Mouse (Mus musculus) c-Kit-positive CD71-positive TER-119-positive erythroid progenitor cells, embryonic 14.5 days (primary cell): Measurements from ENCODE around the gene Diaph2.
"Not testable (repeated sequence)": the region's sequence is repeated elsewhere in the genome, so short reads cannot be mapped to it uniquely, and the experiment has no call there.

Experiments
- DNase-seq: peaks from one replicate; pipeline ENCODE4 v3.0.0-alpha.2; 2013; ENCODE audit warnings: low spot score

The Diaph2 gene

DNA sequence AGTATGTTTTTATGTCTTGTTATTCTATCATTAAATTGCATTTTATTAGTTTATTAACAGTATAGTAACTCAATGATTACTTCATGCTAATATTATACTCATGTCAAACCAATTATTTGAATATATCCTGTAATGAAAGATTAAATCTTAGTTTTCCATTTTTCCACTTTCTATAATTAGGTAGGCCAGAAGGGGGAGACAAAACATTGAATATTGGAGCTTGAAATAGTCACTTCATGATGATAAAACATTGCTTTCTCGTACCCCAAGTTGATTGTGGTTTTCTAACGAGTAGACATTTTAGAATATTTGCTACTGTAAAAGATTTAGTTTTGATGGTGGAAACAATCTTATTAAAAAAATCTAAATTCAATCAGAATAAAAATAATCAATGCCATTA, 82.4 kb downstream of the Diaph2 start:
- DNase-seq, result no peak

DNA sequence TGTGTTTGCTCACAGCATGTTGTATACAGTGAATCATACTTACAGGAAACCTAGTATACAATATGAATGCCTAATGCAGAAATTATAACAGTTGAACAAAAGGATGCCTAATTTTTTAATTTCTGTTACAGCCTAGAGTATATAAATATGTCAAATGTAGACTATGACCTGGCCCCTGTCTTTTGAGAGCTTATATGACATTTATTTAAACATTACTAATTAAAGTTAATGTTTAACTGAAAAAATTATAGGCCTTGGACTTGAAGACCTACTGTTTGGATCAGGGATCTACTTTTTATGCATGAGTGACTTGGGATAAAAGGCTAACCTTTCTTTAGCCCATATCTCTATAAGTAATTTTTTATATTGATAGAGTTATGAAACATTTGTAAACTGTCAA, 84.3 kb downstream of the Diaph2 start:
- no peak for DNase-seq

DNA sequence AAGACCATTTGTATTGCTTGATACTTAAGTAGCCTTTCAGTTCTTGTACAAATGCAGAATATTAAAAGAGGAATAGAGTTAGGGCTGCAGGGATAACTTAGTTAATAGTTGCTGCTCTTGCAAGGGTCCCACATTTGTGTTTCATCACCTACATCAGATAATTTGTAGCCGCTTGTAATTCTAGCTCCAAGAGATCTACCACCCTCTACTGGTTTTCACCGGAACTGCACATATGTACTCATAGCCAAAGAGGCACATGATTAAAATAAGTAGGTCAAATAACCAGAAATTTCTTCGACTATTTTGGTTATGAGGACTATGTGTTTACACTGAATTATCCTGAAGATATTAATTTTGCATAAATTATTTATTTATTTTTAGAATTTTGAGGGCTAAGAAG, 134.9 kb downstream of the Diaph2 start:
- peak; percentile 18 for DNase-seq

DNA sequence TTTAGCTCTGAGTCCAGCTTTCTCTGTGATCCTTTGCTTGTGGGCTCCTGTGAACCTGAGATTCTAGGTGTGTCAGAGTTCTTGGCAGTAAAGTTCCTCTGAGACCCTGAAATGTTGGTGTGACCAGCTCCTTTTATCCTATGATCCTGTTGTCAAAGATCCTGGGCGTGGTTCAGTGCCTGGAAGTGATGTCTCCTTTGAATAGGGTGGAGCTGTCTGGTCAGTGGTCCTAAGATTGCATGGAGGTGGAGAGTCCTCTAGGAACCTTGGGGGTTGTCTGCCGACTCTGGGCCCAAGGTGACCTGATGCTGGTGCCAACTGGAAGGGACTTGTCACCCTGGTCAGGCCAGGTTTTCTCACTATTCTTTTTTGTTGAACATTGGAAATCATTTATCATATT, 176.3 kb downstream of the Diaph2 start:
- no peak for DNase-seq

DNA sequence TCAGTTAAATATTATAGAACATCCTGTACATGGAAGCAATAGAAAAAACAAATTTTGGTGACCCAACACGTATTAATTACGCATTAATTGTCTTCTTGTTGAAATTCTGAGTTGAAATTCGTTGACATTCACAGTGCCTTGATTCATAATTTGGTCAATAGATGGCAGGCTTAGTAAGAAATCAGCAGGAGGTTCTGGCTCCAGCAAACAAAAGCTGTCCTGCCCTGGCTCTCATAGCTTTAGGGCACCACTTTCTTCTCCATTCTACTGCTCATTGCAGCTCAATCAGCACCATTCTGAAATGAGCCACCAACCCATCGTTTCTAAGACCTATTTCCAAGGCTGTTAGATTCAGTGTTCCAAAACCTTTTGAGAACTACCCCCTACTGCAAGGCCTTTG, 225.3 kb downstream of the Diaph2 start:
- no peak for DNase-seq

DNA sequence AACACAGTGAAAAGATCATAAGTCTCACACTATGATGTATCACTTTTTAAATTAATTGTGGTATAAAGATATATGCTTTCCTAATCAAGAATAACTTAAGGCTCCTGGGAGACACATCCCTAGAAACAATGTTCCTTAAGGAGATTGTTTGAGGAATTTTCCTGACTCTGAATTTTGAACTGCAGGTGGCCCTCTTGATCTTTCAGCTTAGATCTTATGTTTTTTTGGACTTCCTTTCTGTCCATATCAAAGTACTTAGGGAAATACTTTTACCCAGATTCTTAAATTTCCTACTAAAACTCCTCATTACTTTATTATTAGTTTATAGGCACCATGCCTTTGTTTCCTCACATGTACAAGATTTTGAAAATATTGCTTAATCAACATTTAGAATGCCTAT, 258.7 kb downstream of the Diaph2 start:
- DNase-seq, result no peak

DNA sequence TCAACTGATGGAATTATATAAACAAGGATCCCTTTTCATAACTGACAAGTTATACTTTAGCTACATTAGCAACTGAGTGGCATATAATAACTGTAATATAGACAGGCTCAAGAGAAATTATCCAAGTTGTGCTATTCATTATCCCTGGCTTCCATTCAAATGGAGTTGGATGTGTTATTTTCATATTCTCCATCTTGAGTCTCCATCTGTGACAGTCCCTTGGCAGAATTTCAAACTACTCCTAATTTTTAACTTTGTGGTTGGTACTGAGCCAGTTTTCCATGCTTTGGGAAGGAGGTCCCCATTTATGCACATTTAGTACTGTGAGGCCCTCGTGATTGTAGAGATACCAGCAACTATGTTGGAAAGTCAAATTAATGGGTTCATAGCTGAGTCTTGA, 270.2 kb downstream of the Diaph2 start:
- no peak for DNase-seq

DNA sequence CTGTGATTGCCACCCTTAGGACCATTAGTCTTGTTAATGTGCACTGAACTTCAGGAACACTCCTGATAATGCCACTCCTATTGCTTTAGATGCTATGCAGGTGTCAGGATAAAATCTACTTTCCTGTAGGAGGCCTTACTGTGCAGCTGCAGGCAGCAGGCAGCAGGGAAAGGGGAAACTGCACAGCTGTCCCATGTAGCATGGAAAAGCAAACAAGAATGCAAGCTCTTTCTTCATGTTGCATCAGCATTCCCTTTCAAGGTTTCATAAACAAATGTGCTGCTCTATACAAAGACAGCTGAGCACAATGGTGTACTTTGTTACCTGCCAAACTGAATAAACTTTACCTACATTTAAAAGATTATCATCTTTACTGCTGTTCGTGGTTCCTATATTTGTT, 295.0 kb downstream of the Diaph2 start:
- no peak for DNase-seq

DNA sequence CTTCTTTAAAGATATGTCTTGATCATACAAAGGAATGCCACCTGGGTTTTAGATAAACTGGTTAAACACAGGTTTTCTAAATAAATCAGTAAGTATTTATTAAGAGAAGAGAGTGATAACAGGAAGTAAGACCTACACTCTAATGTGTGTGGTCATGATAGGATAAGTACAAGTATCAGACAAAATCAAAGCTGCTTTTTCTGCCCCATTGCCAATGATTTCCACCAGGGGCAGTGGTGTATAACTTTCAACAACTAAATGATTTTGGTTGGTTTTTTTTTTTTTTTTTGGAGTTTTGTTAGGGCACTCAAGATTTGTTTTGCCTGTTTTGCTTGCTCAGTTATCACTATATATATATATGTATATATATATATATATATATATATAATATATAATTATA, 399.7 kb downstream of the Diaph2 start:
- DNase-seq, result no peak

DNA sequence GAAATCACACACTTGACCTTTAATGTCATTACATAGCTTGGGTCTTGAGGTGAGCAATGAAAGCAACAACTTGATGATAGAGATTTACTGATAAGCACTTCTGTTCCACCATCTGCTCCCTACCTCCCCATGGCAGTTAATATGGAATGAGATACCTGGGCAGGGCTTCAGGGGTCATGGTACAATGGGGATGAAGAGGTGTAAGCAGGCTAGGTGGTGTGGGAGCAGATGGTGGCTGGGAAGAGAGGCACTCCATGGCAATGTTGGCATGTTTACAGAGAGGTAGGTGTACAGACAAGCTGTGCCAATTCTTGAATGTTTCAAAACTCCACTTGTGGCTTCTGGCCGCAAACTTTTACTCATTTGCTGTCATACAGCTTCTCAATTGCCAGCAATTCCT, 402.6 kb downstream of the Diaph2 start:
- no peak for DNase-seq

DNA sequence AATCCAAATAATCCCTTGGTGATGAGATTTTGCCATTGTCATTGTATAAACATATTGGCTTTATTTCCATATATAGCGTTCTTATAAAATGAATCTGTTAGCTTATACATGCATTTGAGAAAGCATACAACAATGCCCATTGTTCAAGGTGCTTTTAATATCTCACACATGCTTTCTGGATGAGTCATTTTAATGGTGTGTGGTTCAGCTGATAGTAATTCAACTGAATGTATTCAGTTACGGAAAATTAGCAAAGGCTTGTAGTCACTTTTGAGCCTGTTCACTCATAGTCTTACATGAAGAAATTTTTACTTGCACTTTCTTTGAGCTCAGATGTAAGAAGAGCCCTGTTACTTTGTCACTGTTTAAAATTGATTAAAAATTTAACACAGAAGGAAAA, 423.6 kb downstream of the Diaph2 start:
- no peak for DNase-seq

DNA sequence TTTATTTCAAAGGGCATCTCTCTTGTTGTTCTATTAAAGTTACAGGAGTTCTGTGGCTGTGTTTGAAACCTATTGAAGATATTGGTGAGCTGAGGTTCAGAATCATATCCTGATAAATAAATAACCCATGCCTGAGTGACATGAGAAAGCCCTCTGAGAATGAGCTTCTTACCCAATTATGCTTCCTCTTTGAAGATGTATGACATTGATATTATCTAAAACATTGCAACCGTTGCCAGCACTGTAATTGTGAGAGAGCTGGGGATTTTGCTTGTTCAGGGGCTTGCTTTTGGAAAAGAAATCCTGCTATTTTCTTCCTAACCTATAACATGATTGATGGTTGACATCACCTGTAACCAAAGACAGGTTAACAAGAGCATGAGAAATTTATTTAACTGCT, 438.3 kb downstream of the Diaph2 start:
- no peak for DNase-seq

DNA sequence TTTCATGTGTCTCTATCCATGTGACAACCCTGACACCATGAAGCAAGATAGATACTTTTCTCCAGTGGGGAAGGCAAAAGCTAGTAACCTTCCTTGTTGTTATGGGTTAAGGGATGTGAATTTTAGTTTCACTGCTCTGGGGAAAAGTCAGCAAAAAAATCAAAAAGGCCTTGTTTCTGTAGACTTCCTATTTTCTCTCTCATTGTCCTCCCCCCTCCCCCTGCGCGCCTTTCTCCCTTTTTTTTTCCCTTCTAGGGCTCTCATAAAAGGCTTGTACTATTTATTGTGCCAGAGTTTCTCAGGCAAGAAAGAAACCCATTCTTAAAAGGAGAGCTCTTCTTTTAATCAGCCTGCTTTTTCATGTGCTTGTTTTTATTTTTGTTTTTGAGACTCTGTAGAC, 438.9 kb downstream of the Diaph2 start:
- DNase-seq, result no peak

DNA sequence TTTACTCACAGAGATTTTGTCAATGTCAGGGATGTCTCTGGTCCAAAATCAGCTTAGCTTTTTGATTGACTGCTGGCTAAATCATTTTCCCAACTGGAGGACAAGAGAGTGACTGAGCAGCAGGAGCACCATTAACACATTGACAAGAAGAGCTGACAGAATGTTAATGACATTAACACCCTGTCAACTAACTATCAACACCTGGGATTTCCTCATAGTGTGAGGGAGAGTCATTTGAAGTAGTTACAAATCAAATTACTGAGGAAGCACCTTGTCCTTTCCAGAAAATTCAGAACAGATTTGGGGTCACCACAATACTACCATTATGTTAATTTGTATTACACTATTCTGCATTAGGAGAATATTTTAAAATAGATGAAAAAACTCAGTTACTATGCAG, 439.7 kb downstream of the Diaph2 start:
- no peak for DNase-seq

DNA sequence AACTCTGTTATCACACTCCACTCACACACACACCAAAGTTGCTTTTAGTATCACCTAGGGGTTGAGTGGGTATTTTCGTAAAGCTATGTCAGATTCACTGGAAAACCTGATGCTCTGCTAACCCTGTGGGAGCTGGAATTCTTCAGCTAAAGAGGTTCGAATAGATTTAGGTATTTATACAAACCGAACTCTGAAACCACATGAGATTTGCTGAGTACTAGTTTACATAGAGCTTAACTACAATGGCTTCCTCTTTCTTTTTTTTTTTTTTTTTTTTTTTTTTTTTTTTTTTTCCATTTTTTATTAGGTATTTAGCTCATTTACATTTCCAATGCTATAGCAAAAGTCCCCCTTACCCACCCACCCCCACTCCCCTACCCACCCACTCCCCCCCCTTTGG, 447.9 kb downstream of the Diaph2 start:
- not testable (repeated sequence) for DNase-seq

DNA sequence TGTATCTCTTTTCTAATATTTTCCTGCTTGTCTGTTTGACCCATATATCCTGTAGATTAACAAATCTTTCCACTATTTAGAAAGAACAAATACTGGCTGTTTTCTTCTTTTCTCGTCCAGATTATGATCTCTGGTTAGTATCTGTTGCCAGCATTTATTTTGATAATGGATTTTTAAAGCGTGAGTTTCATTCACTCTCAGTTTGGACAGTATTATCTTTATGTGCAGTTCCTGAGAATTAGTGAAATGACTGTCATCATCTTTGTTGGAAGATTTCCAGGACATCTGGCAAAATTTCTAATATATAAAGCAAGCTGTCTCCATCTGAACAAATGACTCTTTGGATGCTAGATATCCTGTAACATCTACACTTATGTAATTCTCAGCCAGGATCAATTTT, 455.7 kb downstream of the Diaph2 start:
- DNase-seq, result no peak

DNA sequence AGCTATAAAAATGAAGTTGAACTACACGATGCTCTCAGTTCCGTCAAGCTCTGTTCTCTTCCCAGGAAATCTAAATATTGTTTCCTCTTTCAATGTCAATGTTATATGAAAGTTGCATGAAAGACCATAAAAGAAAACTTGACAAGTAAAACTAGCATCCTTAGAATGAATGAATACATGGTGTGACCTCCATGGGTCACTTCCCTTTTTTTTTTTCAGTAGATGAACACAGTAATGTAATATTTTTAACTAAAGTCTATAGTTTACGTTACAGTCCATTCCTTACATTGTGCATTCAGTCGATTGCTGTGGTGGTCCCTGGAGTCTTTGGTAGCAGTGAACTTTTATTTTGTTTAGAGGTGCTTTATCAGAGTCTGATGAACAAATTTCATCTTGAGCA, 462.7 kb downstream of the Diaph2 start:
- DNase-seq, result no peak

DNA sequence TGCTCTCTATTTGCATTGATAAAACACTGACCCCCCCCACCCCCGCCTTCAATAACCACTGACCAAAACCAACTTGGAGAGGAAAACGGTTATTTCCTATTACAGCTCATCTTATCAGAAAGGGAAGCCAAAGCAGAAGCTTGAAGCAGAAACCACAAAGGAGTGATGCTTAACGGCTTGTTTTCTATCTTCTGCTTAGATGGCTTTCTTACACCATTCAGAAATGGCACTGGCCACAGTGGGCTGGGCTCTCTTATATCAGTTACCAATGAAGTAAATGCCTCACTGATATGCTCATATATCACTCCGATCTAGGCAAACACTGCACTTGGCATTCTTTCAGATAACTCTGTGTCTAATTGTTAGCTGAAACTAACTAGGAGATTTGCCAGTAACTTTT, 463.2 kb downstream of the Diaph2 start:
- no peak for DNase-seq

DNA sequence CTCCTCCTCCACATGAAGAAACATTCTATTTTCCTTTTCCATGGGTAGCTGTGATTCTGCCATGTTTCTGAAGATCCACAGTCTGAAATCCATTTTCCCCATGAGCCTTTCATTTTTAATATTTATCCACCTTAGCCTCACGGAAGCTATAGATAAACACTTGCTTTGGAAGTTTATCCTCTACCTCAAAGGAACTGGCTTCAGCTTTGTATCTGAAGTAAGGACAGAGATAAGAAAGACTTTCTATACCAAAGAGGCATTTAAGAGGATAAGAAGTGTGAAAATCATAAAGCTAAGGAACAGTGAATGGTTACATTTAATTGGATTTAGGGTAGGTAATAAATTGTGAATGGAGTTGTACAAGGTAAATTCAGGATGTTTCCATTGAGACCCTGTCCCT, 480.5 kb downstream of the Diaph2 start:
- DNase-seq, result no peak

DNA sequence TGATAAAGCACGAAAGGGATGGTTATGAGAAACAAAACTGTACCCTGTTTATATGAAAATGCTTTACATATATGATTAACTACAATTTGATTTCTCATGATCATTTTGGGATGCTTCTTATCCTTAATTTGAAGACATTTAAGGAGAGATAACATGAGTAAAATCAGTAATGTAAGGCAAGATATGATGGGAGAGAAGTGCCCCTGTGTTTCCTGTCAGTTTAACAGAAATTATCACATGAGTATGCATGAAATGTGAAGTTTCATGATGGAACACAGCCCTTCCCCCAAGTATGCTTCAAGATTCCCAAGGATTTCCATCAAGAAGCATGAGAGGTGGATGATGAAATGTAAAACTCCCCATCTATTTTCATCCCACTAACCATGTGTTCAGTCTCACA, 485.6 kb downstream of the Diaph2 start:
- no peak for DNase-seq

DNA sequence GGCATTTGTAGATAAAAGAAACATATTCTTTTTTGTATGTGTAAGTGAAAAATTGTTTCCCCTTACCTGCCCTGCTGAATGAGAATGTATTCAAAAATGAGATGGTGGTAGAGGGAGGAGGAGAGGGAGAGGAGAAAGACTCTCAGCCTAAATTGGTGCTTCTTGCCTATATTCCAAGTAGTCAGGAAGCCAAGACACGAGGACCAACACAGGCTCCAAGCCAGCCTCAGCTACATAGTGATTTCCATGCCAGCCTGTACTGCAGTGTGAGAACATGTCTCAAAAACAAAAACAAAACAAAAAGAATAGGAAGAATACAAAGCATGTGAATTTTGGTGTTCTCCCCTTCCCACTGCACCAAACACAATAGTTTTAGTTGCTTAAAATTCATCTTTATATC, 497.1 kb downstream of the Diaph2 start:
- DNase-seq, result no peak

DNA sequence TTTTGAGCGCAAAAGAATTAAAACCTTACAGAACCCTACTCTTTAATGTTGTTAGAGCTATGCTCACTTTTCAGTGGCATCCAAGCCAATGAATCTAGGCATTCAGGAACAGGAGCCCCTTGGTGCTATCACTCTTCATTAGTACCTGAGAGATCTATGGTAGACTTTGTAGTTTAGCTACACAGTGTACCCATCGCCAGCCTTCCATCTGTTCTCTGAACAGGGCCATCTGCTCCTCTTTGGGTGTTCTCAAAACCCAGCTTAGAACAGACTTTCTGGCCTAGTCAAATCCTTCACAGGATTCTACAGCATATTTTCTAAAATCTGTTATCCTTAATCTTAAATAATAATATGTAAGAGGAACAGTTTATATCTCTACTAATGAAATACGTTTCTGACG, 504.1 kb downstream of the Diaph2 start:
- DNase-seq, result no peak

DNA sequence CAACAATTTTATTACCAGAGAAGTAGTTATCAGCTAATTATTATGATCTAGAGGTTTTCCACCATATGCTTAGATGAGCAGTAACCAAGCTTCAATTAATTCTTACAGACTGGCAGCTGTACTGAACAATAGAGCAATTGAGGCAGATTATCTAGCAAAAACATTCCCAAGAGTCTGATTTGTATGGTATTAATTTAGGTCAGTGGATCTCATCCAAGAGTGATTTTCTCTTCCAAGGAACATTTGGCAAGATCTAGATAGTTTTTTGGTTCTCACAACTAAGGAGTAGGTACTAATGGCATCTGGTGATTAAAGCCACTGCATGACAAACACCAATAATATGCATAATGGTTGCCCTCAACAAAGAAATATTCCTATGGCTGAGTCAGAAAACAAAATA, 516.2 kb downstream of the Diaph2 start:
- DNase-seq, result no peak

DNA sequence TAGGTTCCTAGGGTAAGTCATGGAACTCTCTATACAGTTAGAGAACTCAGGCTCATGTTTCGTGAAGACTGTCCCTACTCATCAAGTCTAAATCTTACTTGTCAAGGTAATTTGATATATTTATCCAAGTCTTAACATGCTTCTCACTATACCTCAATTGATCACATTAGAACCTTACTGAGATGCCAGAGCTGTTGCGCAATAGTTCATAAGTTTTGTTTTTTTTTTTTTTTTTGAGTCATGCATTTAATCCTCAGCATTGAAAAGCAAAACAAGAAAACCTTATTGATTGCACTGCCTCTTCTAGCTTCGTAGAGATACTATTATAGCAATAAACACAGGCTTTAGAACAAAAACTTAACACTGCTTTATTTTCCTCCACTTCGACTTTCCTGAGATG, 529.6 kb downstream of the Diaph2 start:
- DNase-seq, result no peak

DNA sequence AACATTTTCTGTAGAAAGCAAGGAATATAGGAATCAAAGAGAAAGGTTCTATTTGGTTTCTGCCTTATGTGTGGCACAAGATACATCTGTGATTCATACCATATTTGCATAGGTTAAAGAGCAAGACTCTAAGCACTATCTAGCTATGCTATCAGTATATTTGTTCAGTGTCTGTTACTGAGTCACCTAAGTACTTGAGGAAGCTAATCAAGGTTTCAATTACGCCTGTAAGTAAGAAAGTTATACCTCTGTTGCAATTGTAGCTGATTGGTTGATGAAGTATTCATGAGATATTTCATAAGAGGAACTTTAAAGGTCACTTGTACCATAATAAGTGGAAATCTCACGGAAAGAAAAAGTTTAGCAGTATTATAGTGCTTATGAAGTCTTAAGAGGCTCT, 531.9 kb downstream of the Diaph2 start:
- DNase-seq, result no peak

DNA sequence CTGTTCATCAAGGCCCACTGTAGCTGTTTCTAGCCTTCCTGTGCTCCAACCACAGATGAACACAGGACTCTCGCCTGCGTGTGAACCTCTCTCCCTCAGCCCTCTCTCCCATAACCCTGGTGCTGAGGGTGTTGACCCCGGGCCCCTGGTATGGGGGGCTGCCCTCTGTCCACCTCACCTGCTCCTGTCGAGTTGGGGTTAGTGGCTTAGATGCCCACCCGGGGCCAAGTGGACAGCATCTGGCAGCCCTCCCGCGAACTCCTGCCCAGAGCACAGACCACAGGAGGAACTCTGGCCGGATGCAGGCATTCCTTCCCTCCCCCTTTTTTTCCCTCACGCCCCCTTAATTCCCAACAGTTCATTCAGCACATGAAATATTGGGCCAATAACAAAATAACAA, 537.5 kb downstream of the Diaph2 start:
- no peak for DNase-seq
